Mouse (Mus musculus) hindbrain, postnatal 0 days (tissue): Measurements from ENCODE around the gene Zfp27. TPM values are rescaled to one million over a fixed set of nuclear protein-coding genes. Genes with fewer than 3 reads are reported as not detected.

ENCODE experiments used
- ATAC-seq: fragments of 200-750 bp; cut with Nextera tagmentation; 2 replicates; pipeline ENCODE4 v1.8.0; 2017; ENCODE audit warnings: mild to moderate bottlenecking, moderate TSS enrichment, moderate library complexity
- DNase-seq: peaks from one replicate; pipeline ENCODE4 v3.0.0-alpha.2; 2015; ENCODE audit warnings: low spot score
- H3K27ac ChIP-seq: fragments of 300-500 bp; sonication (generic); 2 replicates; pipeline ENCODE4 v1.5.1; 2014; ENCODE audit warnings: mild to moderate bottlenecking
- H3K27me3 ChIP-seq: fragments of 300-500 bp; sonication (generic); 2 replicates; pipeline ENCODE4 v1.6.1; 2014; ENCODE audit warnings: low read length, mixed read lengths; ENCODE audit not compliant: insufficient read depth
- H3K36me3 ChIP-seq: fragments of 300-500 bp; sonication (generic); 2 replicates; pipeline ENCODE4 v1.6.1; 2014; ENCODE audit warnings: low read length, mixed read lengths; ENCODE audit not compliant: insufficient read depth
- H3K4me1 ChIP-seq: fragments of 300-500 bp; sonication (generic); 2 replicates; pipeline ENCODE4 v1.6.1; 2014; ENCODE audit warnings: antibody characterized with exemption, low read length, mixed read lengths; ENCODE audit not compliant: insufficient read depth
- H3K4me2 ChIP-seq: fragments of 300-500 bp; sonication (generic); 2 replicates; pipeline ENCODE4 v1.6.1; 2014; ENCODE audit warnings: low read depth, mild to moderate bottlenecking, low read length, moderate library complexity, mixed read lengths
- H3K4me3 ChIP-seq: fragments of 300-500 bp; sonication (generic); 2 replicates; pipeline ENCODE4 v1.5.1; 2014; ENCODE audit warnings: low read length
- H3K9ac ChIP-seq: fragments of 300-500 bp; sonication (generic); replicated peaks from 2 replicates; pipeline ENCODE4 v1.6.1; 2014; ENCODE audit warnings: mild to moderate bottlenecking, low read length, moderate library complexity, mixed read lengths
- H3K9me3 ChIP-seq: fragments of 300-500 bp; sonication (generic); 2 replicates; pipeline ENCODE4 v1.6.1; 2016; ENCODE audit warnings: low read length, mixed read lengths
- CTCF ChIP-seq: IDR thresholded peaks from 2 replicates; pipeline ENCODE4 v1.5.1; 2016; ENCODE audit warnings: antibody characterized with exemption, control low read depth, low read depth
- WGBS: fragments of 180-500 bp; shearing (Covaris S2); extraction: QIAGEN DNeasy Blood & Tissue Kit; methylation state at CpG from one replicate; pipeline ENCODE4 v1.1.7; 2014; 5-methylcytosine and 5-hydroxymethylcytosine counted together
- polyA plus RNA-seq: library from polyadenylated mRNA; unstranded; fragments of >200 nt; fragmentation: Nextera tagmentation; extraction: Ambion mirVana; gene quantifications from 2 replicates; pipeline ENCODE4 v1.2.1, GENCODE M21; 2015
- total RNA-seq: library from RNA; depleted of rRNA; stranded (reverse); fragments of >200 nt; gene quantifications from 2 replicates; pipeline ENCODE4 v1.2.3, GENCODE M21; 2014

Gene Zfp27
- total and polyA plus RNA-seq, 2 experiments from 2014 or later: 6.9 to 16.8 TPM

GRCm38 (mm10) chr7:29942740-29943139 lies 36.4 kb upstream of the Zfp27 start:
- no peak for TF ChIP-seq CTCF
- DNase-seq (no peak), ATAC-seq (no peak)
- H3K4me1 ChIP-seq: no peaks in the 10 kb centered on the region
- peaks cover 27% of the 10 kb centered on the region; the same call in 1 of the 2 replicates for H3K36me3 ChIP-seq
- no peaks in the 10 kb centered on the region for H3K27me3 ChIP-seq
- H3K9ac ChIP-seq: no peak overlapping the region
- no peak overlapping the region for H3K27ac ChIP-seq
- WGBS: 34% methylated on average over 2 of the region's 2 CpGs
- no peak overlapping the region for H3K4me3 ChIP-seq
- no peak overlapping the region for H3K4me2 ChIP-seq
- H3K9me3 ChIP-seq: no peaks in the 10 kb centered on the region

DNA sequence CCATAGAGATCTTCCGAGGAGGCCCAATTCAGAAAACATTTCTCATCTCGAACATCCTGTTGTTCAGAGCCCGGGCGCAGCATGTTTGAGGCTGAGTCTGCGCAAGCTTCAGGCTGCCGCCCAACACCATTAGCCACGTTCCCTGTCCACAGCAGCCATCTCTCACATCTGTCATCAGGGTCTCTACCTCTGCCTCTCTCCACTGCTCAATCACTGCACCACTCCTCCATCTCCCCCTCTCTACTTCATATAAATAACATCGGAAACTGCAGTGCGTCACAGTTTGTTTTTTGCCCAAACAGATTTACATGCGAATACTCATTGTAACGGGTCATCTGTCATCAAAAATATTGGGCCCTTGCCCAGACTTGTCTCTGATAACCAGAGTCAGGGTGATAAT lies 34.7 kb upstream of the Zfp27 start:
- Histone ChIP-seq H3K36me3 (peaks cover 34% of the 10 kb centered on the region; the same call in 1 of the 2 replicates), H3K4me3 (no peak overlapping the region), H3K4me1 (no peaks in the 10 kb centered on the region), H3K27me3 (no peaks in the 10 kb centered on the region), H3K9ac (no peak overlapping the region), H3K9me3 (no peaks in the 10 kb centered on the region), H3K27ac (no peak overlapping the region), H3K4me2 (no peak overlapping the region)
- WGBS: 80% methylated on average over 11 of the region's 11 CpGs
- no peak for DNase-seq
- 0 out of 2 replicates have a peak, but pooled peaks have one; percentile 10 for ATAC-seq
- no peak for TF ChIP-seq CTCF

GRCm38 (mm10) chr7:29938856-29939255 lies 32.5 kb upstream of the Zfp27 start:
- no peak for TF ChIP-seq CTCF
- WGBS: 78% methylated on average over 6 of the region's 6 CpGs
- ATAC-seq: no peak

DNA sequence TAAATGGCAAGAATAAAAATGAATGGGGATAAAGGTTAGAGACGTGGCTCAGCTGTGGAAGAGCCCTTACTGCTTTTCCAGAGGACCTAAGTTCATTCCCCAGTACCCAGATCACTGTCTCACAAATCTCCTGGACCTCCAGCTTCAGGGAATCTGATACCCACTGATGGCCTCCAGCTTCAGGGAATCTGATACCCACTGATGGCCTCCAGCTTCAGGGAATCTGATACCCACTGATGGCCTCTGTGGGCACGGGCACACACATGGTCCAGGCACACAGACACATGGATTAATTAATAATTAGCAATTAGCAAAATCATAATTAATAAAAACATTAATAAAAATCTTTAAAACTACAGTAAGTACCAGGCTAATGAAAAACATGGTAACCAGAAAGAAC lies 16.4 kb upstream of the Zfp27 start:
- no peaks in the 10 kb centered on the region for H3K9me3 ChIP-seq
- DNase-seq: no peak
- H3K27me3 ChIP-seq: no peaks in the 10 kb centered on the region
- H3K4me2 ChIP-seq: no peak overlapping the region
- H3K36me3 ChIP-seq: no peaks in the 10 kb centered on the region
- no peaks in the 10 kb centered on the region for H3K4me1 ChIP-seq
- no peak for TF ChIP-seq CTCF
- H3K4me3 ChIP-seq: no peak overlapping the region
- ATAC-seq: no peak
- WGBS: 75% methylated on average over 2 of the region's 2 CpGs
- H3K27ac ChIP-seq: no peak overlapping the region
- H3K9ac ChIP-seq: no peak overlapping the region

More at GRCm38 (mm10) chr7:29938856-29939255, 32.5 kb upstream of the Zfp27 start:
- Histone ChIP-seq H3K27ac (no peak overlapping the region), H3K9ac (no peak overlapping the region), H3K9me3 (no peaks in the 10 kb centered on the region), H3K4me2 (no peak overlapping the region), H3K27me3 (no peaks in the 10 kb centered on the region), H3K36me3 (peaks cover 55% of the 10 kb centered on the region), H3K4me3 (no peak overlapping the region), H3K4me1 (no peaks in the 10 kb centered on the region)
- DNase-seq: no peak

DNA sequence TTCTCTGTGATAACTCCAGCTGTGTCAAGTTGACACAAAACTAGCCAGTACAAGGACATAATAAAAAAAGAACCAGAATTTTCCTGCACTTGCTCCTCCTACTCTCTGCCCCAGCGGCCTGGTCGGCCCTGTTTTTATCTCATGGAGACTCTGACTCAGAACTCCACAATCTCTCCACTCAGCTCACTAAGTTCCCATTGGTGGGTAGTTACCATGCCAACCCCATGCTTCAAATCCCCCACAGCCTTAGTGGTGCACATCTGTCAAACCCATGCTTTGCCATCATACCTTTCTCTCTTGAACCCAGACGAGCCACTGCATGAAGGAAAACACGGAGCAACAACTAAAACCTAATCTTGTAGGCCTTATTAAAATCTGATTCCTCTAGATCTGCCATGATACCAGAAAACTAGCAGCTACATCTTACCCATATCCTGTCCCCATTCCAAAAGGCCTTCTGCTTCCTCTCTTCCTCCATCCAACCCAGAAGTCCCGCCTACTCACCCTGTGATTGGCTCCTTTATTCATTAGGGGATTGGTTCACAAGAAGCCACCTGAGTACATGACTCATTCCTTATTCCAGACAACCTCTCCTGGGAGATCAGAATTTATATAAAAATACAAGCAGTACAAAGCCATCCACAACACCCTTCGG lies 15.2 kb upstream of the Zfp27 start:
- Histone ChIP-seq H3K27me3 (no peaks in the 10 kb centered on the region), H3K9ac (no peak overlapping the region), H3K4me1 (no peaks in the 10 kb centered on the region), H3K27ac (no peak overlapping the region), H3K36me3 (no peaks in the 10 kb centered on the region), H3K9me3 (no peaks in the 10 kb centered on the region), H3K4me3 (no peak overlapping the region), H3K4me2 (no peak overlapping the region)
- no peak for ATAC-seq
- no peak for TF ChIP-seq CTCF
- no peak for DNase-seq
- WGBS: 83% methylated on average over 6 of the region's 6 CpGs

GRCm38 (mm10) chr7:29918062-29918453 lies 11.7 kb upstream of the Zfp27 start:
- no peaks in the 10 kb centered on the region for H3K27me3 ChIP-seq
- no peak for DNase-seq
- no peak overlapping the region for H3K4me2 ChIP-seq
- no peaks in the 10 kb centered on the region for H3K4me1 ChIP-seq
- no peaks in the 10 kb centered on the region for H3K9me3 ChIP-seq
- 90% methylated on average over 4 of the region's 4 CpGs for WGBS
- no peak for TF ChIP-seq CTCF
- no peak for ATAC-seq
- H3K9ac ChIP-seq: no peak overlapping the region
- no peak overlapping the region for H3K4me3 ChIP-seq
- peaks cover 30% of the 10 kb centered on the region; the same call in 1 of the 2 replicates for H3K36me3 ChIP-seq
- no peak overlapping the region for H3K27ac ChIP-seq

DNA sequence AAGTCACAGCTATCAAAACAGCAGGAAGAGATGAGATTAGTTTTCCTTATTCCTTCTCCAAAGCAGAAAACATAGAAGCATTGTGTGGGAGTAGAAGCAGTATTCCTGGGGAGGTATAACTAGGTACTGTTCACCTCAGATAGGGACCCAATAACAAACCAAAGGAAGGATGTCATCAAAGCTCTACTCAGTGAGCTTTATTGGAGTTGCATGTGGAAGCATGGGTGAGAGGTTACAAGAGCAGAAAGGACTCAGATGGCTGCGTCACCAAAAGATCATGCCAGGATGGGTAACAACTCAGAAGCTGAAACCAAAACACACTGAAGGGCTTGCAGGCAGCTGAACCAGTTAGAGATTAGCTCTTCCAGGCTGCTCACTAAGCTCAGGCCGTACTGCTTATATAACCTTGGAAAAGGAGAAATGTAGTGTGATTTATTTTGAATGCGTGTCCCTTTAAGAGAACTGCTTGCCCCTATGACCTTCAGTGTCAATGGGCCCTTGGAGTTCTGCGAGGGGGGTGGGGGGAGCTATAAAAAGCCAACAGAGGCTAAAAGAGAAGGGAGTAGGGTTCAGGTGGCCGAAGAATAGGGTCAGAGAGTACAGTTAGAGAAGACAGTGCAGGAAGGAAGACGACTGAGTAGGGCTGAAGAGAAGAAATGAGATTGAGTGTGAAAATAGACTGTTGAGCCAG lies 11.1 kb upstream of the Zfp27 start:
- no peaks in the 10 kb centered on the region for H3K9me3 ChIP-seq
- H3K4me3 ChIP-seq: no peak overlapping the region
- no peak for TF ChIP-seq CTCF
- H3K27me3 ChIP-seq: no peaks in the 10 kb centered on the region
- H3K4me2 ChIP-seq: no peak overlapping the region
- no peak overlapping the region for H3K9ac ChIP-seq
- H3K27ac ChIP-seq: no peak overlapping the region
- H3K4me1 ChIP-seq: no peaks in the 10 kb centered on the region
- ATAC-seq: no peak
- 61% methylated on average over 6 of the region's 6 CpGs for WGBS
- no peak for DNase-seq
- peaks cover 32% of the 10 kb centered on the region; the same call in 1 of the 2 replicates for H3K36me3 ChIP-seq
